9 mouse cellular contexts compared by ENCODE assay signal in genomic region chr2:91987542-91987941, GRCm38 (mm10). TPM values are rescaled to one million over a fixed set of nuclear protein-coding genes. Genes with fewer than 3 reads are reported as not detected.
DNase-seq lines count a peak whose midpoint lies in the region; ATAC-seq lines count a peak whose summit lies in the region.
"Had no signal": no experiment of that assay in that cellular context is flagged by ENCODE, and none has a peak within 500 bp of the region (broad histone marks: within the 10 kb centered on the region; RNA-seq: fewer than 3 reads in every experiment).

No protein-coding gene starts in this region.

- H3K36me3 ChIP-seq in limb, embryonic 11.5 days (ENCODE audit: control insufficient read depth, insufficient read depth, low read length): no peaks in the 10 kb centered on the region
- H3K36me3 ChIP-seq in stomach, embryonic 15.5 days: peaks cover 25% of the 10 kb centered on the region

- H3K9me3 ChIP-seq in limb, embryonic 11.5 days (ENCODE audit: control insufficient read depth, low read length): no peaks in the 10 kb centered on the region
- H3K9me3 ChIP-seq in stomach, embryonic 15.5 days: no peaks in the 10 kb centered on the region
- H3K9me3 ChIP-seq: embryonic facial prominence, embryonic 13.5 days had no signal

- peaks cover 4% of the 10 kb centered on the region; the same call in 1 of the 2 replicates for H3K4me1 ChIP-seq in limb, embryonic 11.5 days (ENCODE audit: control insufficient read depth, insufficient read depth, low read length)
- H3K4me1 ChIP-seq in stomach, embryonic 15.5 days: peaks cover 14% of the 10 kb centered on the region

- H3K9ac ChIP-seq in limb, embryonic 11.5 days (ENCODE audit: low read length): no peak overlapping the region
- no peak overlapping the region for H3K9ac ChIP-seq in stomach, embryonic 15.5 days
- H3K9ac ChIP-seq: embryonic facial prominence, embryonic 13.5 days had no signal

- peak; percentile 90 for DNase-seq in ovary, postnatal 10 days (ENCODE audit: low spot score)
- no peak for DNase-seq in ovary, adult 18-20 months (ENCODE audit: low spot score)
- peak; percentile 91 for DNase-seq in cerebellum, adult 8-10 months
- DNase-seq in frontal cortex, adult 2 months (ENCODE audit: extremely low spot score in 1 of 2, low spot score in 1 of 2): peak; percentile 72 to 97
- peak; percentile 94 for DNase-seq in limb, embryonic 11.5 days (ENCODE audit: low spot score)
- DNase-seq in natural killer cell, adult 2 months (ENCODE audit: low spot score in 2 of 2): peak; percentile 72 to 79

- peak; percentile 46 for ATAC-seq in inflammation-experienced regulatory T-cells, adult 6 months
- ATAC-seq in limb, embryonic 11.5 days (ENCODE audit: insufficient number of reproducible peaks, low FRiP score, low TSS enrichment, low read depth): no peak
- no peak for ATAC-seq in stomach, embryonic 15.5 days (ENCODE audit: insufficient read depth, low FRiP score, low read depth)

- H3K27ac ChIP-seq in limb, embryonic 11.5 days (replicated peaks; ENCODE audit: low read depth, low read length): no peak overlapping the region
- peak overlapping the region; percentile 33; the same call in 1 of the 2 replicates for H3K27ac ChIP-seq in stomach, embryonic 15.5 days
- H3K27ac ChIP-seq: embryonic facial prominence, embryonic 13.5 days had no signal

- no peaks in the 10 kb centered on the region for H3K27me3 ChIP-seq in limb, embryonic 11.5 days (ENCODE audit: control insufficient read depth, insufficient read depth, low read length)
- H3K27me3 ChIP-seq in stomach, embryonic 15.5 days (replicated peaks): no peaks in the 10 kb centered on the region
- H3K27me3 ChIP-seq: embryonic facial prominence, embryonic 13.5 days had no signal

- H3K4me3 ChIP-seq in limb, embryonic 11.5 days (ENCODE audit: low read depth, low read length): no peak overlapping the region
- H3K4me3 ChIP-seq in stomach, embryonic 15.5 days (replicated peaks): no peak overlapping the region
- H3K4me3 ChIP-seq: embryonic facial prominence, embryonic 13.5 days had no signal

- H3K4me2 ChIP-seq in limb, embryonic 11.5 days (ENCODE audit: low read depth, severe bottlenecking): no peak overlapping the region
- H3K4me2 ChIP-seq in stomach, embryonic 15.5 days: no peak overlapping the region
- H3K4me2 ChIP-seq: embryonic facial prominence, embryonic 13.5 days had no signal

- 0% methylated on average over 3 of the region's 3 CpGs for WGBS in limb, embryonic 11.5 days
- 2% methylated on average over 3 of the region's 3 CpGs for WGBS in stomach, embryonic 15.5 days

RNA-seq across cellular contexts. Expression of gene Dgkz, which starts 11.9 kb away (rescaled TPM):
- 590 and 632 TPM in 2 replicates for polyA plus RNA-seq in frontal cortex, adult 2 months (2012; rRNA removed)
- 100 to 1,000 TPM in 2 of 3 experiments, 10 to 100 TPM in 1; 89.4 to 181 (median 130) TPM for polyA plus RNA-seq in inflammation-experienced regulatory T-cells, adult 6 months (2017; shearing (Covaris generic))
- polyA plus RNA-seq in limb, embryonic 11.5 days (2014; fragmentation: Nextera tagmentation; extraction: Ambion mirVana): 36.9 and 37.6 TPM in 2 replicates
- polyA plus RNA-seq in stomach, embryonic 15.5 days (2015; fragmentation: Nextera tagmentation; extraction: Ambion mirVana): 50.9 and 51.1 TPM in 2 replicates

RNA-seq across cellular contexts. Expression of gene Creb3l1, which starts 36.8 kb away (rescaled TPM):
- polyA plus RNA-seq in frontal cortex, adult 2 months (2012; rRNA removed): 1.7 and 1.8 TPM in 2 replicates
- polyA plus RNA-seq in inflammation-experienced regulatory T-cells, adult 6 months (2017; shearing (Covaris generic)): 1 to 10 TPM in 2 of 3 experiments, under 1 TPM in 1; 0.92 to 1.7 (median 1.1) TPM
- polyA plus RNA-seq in limb, embryonic 11.5 days (2014; fragmentation: Nextera tagmentation; extraction: Ambion mirVana): 0.85 and 1.3 TPM in 2 replicates
- polyA plus RNA-seq in stomach, embryonic 15.5 days (2015; fragmentation: Nextera tagmentation; extraction: Ambion mirVana): 20.4 and 20.6 TPM in 2 replicates

RNA-seq across cellular contexts. Expression of gene Gm9821, which starts 42.0 kb away (rescaled TPM):
- 0.04 and 0.12 TPM in 2 replicates for polyA plus RNA-seq in frontal cortex, adult 2 months (2012; rRNA removed)
- 1 to 10 TPM in 1 of 3 experiments, under 1 TPM in 2; 0.78 to 1.8 (median 0.83) TPM for polyA plus RNA-seq in inflammation-experienced regulatory T-cells, adult 6 months (2017; shearing (Covaris generic))
- polyA plus RNA-seq in limb, embryonic 11.5 days (2014; fragmentation: Nextera tagmentation; extraction: Ambion mirVana): 0.32 and 0.48 TPM in 2 replicates
- polyA plus RNA-seq in stomach, embryonic 15.5 days (2015; fragmentation: Nextera tagmentation; extraction: Ambion mirVana): 0.66 and 0.71 TPM in 2 replicates

RNA-seq across cellular contexts. Expression of gene Mdk, which starts 55.4 kb away (rescaled TPM):
- 53.6 and 61.5 TPM in 2 replicates for polyA plus RNA-seq in frontal cortex, adult 2 months (2012; rRNA removed)
- polyA plus RNA-seq in inflammation-experienced regulatory T-cells, adult 6 months (2017; shearing (Covaris generic)): 1 to 10 TPM; 1.5 to 2.2 (median 1.5) TPM
- polyA plus RNA-seq in limb, embryonic 11.5 days (2014; fragmentation: Nextera tagmentation; extraction: Ambion mirVana): 2,345 and 2,452 TPM in 2 replicates
- polyA plus RNA-seq in stomach, embryonic 15.5 days (2015; fragmentation: Nextera tagmentation; extraction: Ambion mirVana): 587 and 735 TPM in 2 replicates
